Mouse (Mus musculus) hindbrain, embryonic 13.5 days (tissue): ENCODE data around the gene Hoxc5. TPM values are rescaled to one million over a fixed set of nuclear protein-coding genes. Genes with fewer than 3 reads are reported as not detected.

Source experiments
- ATAC-seq: fragments of 200-750 bp; cut with Nextera tagmentation; 2 replicates; pipeline ENCODE4 v1.8.0; 2017; ENCODE audit warnings: moderate TSS enrichment; ENCODE audit not compliant: low FRiP score
- H3K27ac ChIP-seq: fragments of 300-500 bp; sonication (generic); 2 replicates; pipeline ENCODE4 v1.5.1; 2015; ENCODE audit warnings: inconsistent platforms, mild to moderate bottlenecking, moderate library complexity
- H3K27me3 ChIP-seq: fragments of 300-500 bp; sonication (generic); 2 replicates; pipeline ENCODE4 v1.6.1; 2015; ENCODE audit warnings: mild to moderate bottlenecking, inconsistent platforms
- H3K36me3 ChIP-seq: fragments of 300-500 bp; sonication (generic); 2 replicates; pipeline ENCODE4 v1.6.1; 2015; ENCODE audit warnings: mild to moderate bottlenecking, inconsistent platforms
- H3K4me1 ChIP-seq: fragments of 300-500 bp; sonication (generic); replicated peaks from 2 replicates; pipeline ENCODE4 v1.6.1; 2015; ENCODE audit warnings: inconsistent platforms
- H3K4me2 ChIP-seq: fragments of 300-500 bp; sonication (generic); 2 replicates; pipeline ENCODE4 v1.6.1; 2015; ENCODE audit warnings: inconsistent platforms, mild to moderate bottlenecking, moderate library complexity
- H3K4me3 ChIP-seq: fragments of 300-500 bp; sonication (generic); 2 replicates; pipeline ENCODE4 v1.5.1; 2015; ENCODE audit warnings: mild to moderate bottlenecking, inconsistent platforms
- H3K9ac ChIP-seq: fragments of 300-500 bp; sonication (generic); 2 replicates; pipeline ENCODE4 v1.6.1; 2015; ENCODE audit warnings: mild to moderate bottlenecking, inconsistent platforms
- H3K9me3 ChIP-seq: fragments of 300-500 bp; sonication (generic); 2 replicates; pipeline ENCODE4 v1.6.1; 2016; ENCODE audit warnings: inconsistent platforms
- WGBS: fragments of 180-500 bp; shearing (Covaris S2); methylation state at CpG from one replicate; pipeline ENCODE4 v1.1.7; 2015; 5-methylcytosine and 5-hydroxymethylcytosine counted together
- polyA plus RNA-seq: library from polyadenylated mRNA; unstranded; fragments of >200 nt; fragmentation: Nextera tagmentation; extraction: Ambion mirVana; gene quantifications from 2 replicates; pipeline ENCODE4 v1.2.1, GENCODE M21; 2015

Hoxc5 gene
- polyA plus RNA-seq, 1 experiment from 2014 or later, result 39.2 TPM

- Histone ChIP-seq H3K27ac (no peak overlapping the region), H3K4me3 (no peak overlapping the region), H3K9me3 (no peaks in the 10 kb centered on the region), H3K9ac (no peak overlapping the region), H3K4me2 (no peak overlapping the region), H3K36me3 (no peaks in the 10 kb centered on the region), H3K27me3 (peaks cover 100% of the 10 kb centered on the region), H3K4me1 (no peaks in the 10 kb centered on the region)
- 5% methylated on average over 2 of the region's 2 CpGs for WGBS
- no peak for ATAC-seq
Measured at GRCm38 (mm10) chr15:102950877-102951276, 16.4 kb upstream of the Hoxc5 start.

DNA sequence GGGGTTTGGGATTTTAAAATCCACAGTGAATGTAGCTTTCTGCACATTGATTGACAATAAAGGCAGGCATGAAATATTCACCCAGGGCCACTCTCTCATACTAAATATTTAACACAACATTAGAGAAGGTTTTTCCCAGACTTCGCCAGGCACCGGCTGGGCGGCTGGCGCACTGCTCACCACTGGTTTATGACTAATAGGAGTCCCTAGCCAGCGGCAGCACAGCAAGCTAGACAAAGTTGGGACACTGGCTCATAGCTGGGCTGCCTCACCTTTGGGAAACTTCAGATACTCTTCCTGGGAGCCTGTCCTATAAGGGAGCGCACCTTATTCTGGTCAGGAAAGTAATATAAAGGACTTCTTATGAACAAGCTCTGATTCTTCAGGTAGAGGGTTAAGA, 13.7 kb upstream of the Hoxc5 start:
- H3K36me3 ChIP-seq, result no peaks in the 10 kb centered on the region
- no peaks in the 10 kb centered on the region for H3K9me3 ChIP-seq
- no peak overlapping the region for H3K27ac ChIP-seq
- H3K4me2 ChIP-seq, result no peak overlapping the region
- no peaks in the 10 kb centered on the region for H3K4me1 ChIP-seq
- peaks cover 100% of the 10 kb centered on the region for H3K27me3 ChIP-seq
- WGBS, result 2% methylated on average over 6 of the region's 6 CpGs
- ATAC-seq, result no peak
- no peak overlapping the region for H3K4me3 ChIP-seq
- H3K9ac ChIP-seq, result no peak overlapping the region

DNA sequence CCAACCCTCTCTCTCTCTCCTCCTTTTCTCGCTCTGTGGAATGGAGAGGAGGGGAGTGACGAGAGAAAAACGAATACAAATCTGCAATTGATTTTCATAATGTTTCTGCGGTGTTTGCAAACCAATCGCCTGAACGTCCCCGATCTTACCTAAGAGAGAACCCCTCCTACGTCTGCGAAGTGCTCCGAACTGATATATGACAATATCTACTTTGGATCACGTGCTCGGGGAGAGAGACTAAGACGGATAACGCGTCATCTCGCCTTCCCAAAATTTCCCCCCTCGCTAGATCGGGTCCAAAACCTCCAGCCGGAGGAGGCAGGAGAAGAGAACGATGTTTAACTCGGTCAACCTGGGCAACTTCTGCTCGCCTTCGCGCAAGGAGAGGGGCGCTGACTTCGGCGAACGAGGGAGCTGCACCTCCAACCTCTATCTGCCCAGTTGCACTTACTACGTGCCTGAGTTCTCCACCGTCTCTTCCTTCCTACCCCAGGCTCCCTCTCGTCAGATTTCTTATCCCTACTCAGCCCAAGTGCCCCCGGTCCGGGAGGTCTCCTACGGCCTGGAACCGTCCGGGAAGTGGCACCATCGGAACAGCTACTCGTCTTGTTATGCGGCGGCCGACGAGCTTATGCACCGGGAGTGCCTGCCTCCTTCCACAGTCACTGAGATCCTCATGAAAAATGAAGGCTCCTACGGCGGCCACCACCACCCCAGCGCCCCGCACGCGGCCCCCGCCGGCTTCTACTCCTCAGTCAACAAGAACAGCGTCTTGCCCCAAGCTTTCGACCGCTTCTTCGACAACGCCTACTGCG, 12.8 kb upstream of the Hoxc5 start, which contains the start of gene Hoxc11:
TSS of gene Hoxc11 (plus strand) at position 236 of the 815 bp plus-strand sequence.
- H3K27me3 ChIP-seq, result peaks cover 99% of the 10 kb centered on the region
- H3K9me3 ChIP-seq, result no peaks in the 10 kb centered on the region
- H3K27ac ChIP-seq, result no peak within 1 kb of the TSS
- ATAC-seq, result no peak
- no peak within 1 kb of the TSS for H3K4me2 ChIP-seq
- no peaks in the 10 kb centered on the region for H3K4me1 ChIP-seq
- H3K4me3 ChIP-seq, result no peak within 1 kb of the TSS
- H3K9ac ChIP-seq, result no peak within 1 kb of the TSS
- H3K36me3 ChIP-seq, result no peaks in the 10 kb centered on the region
- under 1% methylated on average over 57 of the region's 57 CpGs for WGBS

DNA sequence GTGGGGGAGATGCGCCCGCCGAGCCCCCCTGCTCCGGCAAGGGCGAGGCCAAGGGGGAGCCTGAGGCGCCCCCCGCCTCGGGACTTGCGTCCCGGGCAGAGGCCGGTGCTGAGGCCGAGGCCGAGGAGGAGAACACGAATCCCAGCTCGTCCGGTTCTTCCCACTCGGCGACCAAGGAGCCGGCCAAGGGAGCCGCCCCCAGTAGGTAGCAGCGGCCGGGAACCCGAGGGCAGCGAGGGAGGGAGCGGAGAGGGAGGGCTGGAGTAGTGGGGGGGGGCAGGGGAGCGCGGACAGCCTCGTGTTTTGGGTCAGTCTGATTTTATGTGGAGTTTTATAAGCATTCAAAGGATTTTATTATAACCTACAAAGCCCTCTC, 12.2 kb upstream of the Hoxc5 start:
- WGBS, result under 1% methylated on average over 28 of the region's 28 CpGs
- Histone ChIP-seq H3K36me3 (no peaks in the 10 kb centered on the region), H3K27me3 (peaks cover 99% of the 10 kb centered on the region), H3K4me2 (no peak overlapping the region), H3K4me1 (no peaks in the 10 kb centered on the region), H3K9me3 (no peaks in the 10 kb centered on the region), H3K9ac (no peak overlapping the region), H3K27ac (no peak overlapping the region), H3K4me3 (no peak overlapping the region)
- ATAC-seq, result no peak

DNA sequence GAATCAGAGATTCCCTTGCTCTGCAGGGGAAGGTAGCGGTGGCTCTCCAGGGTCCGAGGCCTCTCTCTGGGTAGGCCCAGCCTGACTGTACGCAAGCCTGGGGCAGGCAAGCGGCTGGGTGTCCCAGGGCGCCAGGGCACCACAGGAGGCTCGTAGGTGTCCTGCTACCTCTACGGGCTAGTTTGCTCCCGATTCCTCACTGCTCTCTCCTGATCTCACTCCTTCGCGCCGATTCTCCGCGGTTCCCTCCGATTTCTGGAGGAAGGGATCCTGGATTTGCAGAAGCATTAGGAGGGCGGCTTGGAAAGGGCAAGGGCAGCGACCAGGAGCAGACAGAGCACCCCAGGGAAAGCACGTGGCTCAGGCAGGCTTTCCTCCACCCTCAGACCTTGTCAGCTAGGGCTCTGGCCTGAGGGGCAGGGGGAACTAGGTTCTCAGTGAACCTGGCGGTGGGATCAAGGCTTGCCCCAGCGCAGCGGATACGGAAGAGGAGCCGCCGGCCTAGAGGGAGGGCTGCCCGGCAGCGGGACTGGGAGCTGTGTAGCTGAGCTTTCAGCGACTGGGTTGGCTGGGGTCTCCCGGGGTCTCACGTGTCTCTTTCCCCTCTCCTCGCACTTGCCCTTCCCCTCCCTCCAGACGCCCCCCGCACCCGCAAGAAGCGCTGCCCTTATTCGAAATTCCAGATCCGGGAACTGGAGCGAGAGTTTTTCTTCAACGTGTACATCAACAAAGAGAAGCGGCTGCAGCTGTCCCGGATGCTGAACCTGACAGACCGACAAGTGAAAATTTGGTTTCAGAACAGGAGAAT, 11.2 kb upstream of the Hoxc5 start:
- Histone ChIP-seq H3K4me2 (no peak overlapping the region), H3K9ac (no peak overlapping the region), H3K4me1 (no peaks in the 10 kb centered on the region), H3K27me3 (peaks cover 99% of the 10 kb centered on the region), H3K36me3 (no peaks in the 10 kb centered on the region), H3K4me3 (no peak overlapping the region), H3K9me3 (no peaks in the 10 kb centered on the region), H3K27ac (no peak overlapping the region)
- no peak for ATAC-seq
- under 1% methylated on average over 39 of the region's 40 CpGs for WGBS

DNA sequence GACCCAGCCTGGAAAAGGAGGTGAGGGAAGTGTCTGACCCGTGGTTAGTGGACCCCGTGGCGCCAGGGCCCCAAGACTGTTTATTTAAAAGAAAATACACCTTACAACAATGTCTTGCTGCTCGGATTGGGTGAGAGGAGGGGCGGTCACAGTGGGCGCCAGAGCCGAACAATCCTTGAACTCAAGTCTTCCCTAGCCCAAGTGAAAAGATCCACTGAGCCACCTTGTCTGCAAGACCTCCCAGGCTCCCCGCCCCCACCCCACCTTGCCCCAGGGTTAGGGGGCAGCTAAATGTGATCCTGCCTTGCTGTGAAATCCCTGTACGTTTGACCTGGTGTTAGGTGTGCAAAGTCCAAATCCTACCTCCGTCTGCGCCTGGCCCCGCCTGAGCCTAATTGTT, 10.3 kb upstream of the Hoxc5 start:
- no peak overlapping the region for H3K4me2 ChIP-seq
- H3K27me3 ChIP-seq, result peaks cover 99% of the 10 kb centered on the region
- 1% methylated on average over 12 of the region's 12 CpGs for WGBS
- H3K36me3 ChIP-seq, result no peaks in the 10 kb centered on the region
- no peaks in the 10 kb centered on the region for H3K4me1 ChIP-seq
- no peak overlapping the region for H3K4me3 ChIP-seq
- ATAC-seq, result no peak
- H3K9me3 ChIP-seq, result no peaks in the 10 kb centered on the region
- H3K9ac ChIP-seq, result no peak overlapping the region
- no peak overlapping the region for H3K27ac ChIP-seq

DNA sequence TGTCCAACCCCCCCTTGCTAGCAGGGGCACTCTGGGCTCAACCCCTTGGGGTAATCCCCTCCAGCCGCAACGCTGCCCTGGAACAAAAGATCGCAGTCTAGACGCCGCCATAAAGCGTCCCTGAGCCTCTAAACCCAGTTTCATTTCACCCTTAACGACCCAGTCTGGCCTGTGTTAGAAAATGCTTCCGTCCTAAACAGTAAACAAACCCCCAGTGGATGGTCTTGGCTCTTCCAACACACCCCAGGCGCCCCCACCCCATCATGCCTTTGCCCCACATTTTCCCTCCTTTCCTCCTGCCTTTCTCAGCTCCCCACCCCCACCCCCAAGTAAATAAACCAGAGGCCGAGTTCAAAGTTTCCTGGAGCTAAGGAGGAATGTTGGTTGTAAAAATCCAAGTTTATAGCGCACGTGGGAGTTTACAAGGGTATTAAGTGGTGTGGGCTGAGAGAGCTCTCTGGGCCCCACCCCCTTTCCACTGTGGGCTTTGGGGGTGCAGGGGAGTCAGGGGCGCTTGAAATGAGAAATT, 7.5 kb upstream of the Hoxc5 start:
- under 1% methylated on average over 13 of the region's 13 CpGs for WGBS
- Histone ChIP-seq H3K4me1 (no peaks in the 10 kb centered on the region), H3K9ac (no peak overlapping the region), H3K27ac (no peak overlapping the region), H3K27me3 (peaks cover 98% of the 10 kb centered on the region), H3K4me3 (no peak overlapping the region), H3K9me3 (no peaks in the 10 kb centered on the region), H3K36me3 (no peaks in the 10 kb centered on the region), H3K4me2 (no peak overlapping the region)
- no peak for ATAC-seq

DNA sequence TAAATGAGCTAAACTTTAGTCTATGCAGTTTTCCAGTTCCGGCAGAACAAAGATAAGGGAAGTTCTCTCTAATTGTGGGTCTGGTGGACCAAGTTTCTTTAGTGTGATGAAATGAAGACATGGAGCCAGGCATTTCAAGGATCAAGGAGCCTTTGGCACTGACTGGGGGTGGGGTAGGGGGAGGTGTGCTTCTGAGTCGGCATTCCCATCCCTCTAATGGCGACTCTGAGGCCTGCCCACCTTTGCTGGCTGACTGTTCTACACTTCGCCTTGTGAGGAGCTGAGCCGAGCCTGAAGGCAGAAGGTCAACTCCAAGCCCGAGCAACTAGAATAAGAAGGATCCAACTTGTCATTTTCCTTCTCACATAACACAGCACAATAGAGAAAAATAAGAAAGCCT, 5.5 kb upstream of the Hoxc5 start:
- Histone ChIP-seq H3K27ac (no peak overlapping the region), H3K4me2 (no peak overlapping the region), H3K4me3 (no peak overlapping the region), H3K9ac (no peak overlapping the region), H3K9me3 (no peaks in the 10 kb centered on the region), H3K4me1 (peaks cover 5% of the 10 kb centered on the region), H3K27me3 (peaks cover 98% of the 10 kb centered on the region), H3K36me3 (no peaks in the 10 kb centered on the region)
- ATAC-seq, result no peak
- WGBS, result 4% methylated on average over 6 of the region's 6 CpGs

- Histone ChIP-seq H3K4me1 (peaks cover 8% of the 10 kb centered on the region), H3K27ac (no peak overlapping the region), H3K4me3 (no peak overlapping the region), H3K36me3 (no peaks in the 10 kb centered on the region), H3K27me3 (peaks cover 98% of the 10 kb centered on the region), H3K4me2 (no peak overlapping the region), H3K9ac (no peak overlapping the region), H3K9me3 (no peaks in the 10 kb centered on the region)
- 3% methylated on average over 13 of the region's 13 CpGs for WGBS
- no peak for ATAC-seq
Measured at GRCm38 (mm10) chr15:102962492-102962891, 4.8 kb upstream of the Hoxc5 start.

DNA sequence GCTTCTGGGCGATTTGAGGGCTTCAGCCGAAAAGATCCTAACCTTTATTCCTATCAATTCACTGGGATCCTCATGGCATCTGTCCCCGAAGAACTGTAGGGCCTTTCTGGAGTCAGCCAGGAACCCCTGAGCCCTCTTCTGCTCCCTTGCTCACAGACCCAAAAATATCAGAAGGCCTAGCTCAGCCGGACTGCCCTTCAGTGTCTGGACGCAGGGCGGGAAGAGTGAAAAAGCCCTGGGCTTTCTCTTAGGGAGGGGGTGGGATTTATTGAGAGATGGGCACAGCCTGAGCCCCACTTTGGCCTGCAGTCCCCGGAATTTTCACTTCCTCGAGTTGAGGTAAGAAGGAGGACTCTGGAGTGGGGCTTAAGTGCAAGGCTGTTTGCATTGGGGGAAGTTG, 4.0 kb upstream of the Hoxc5 start:
- peaks cover 97% of the 10 kb centered on the region for H3K27me3 ChIP-seq
- no peaks in the 10 kb centered on the region for H3K36me3 ChIP-seq
- H3K4me2 ChIP-seq, result no peak overlapping the region
- H3K27ac ChIP-seq, result no peak overlapping the region
- H3K9ac ChIP-seq, result no peak overlapping the region
- peaks cover 8% of the 10 kb centered on the region for H3K4me1 ChIP-seq
- ATAC-seq, result no peak
- 3% methylated on average over 8 of the region's 8 CpGs for WGBS
- H3K9me3 ChIP-seq, result no peaks in the 10 kb centered on the region
- no peak overlapping the region for H3K4me3 ChIP-seq

GRCm38 (mm10) chr15:102963671-102964640, 3.3 kb upstream of the Hoxc5 start:
- Histone ChIP-seq H3K9ac (no peak overlapping the region), H3K4me3 (no peak overlapping the region)
- under 1% methylated on average over 28 of the region's 28 CpGs for WGBS

More at GRCm38 (mm10) chr15:102963671-102964640, 3.3 kb upstream of the Hoxc5 start:
- no peaks in the 10 kb centered on the region for H3K9me3 ChIP-seq
- no peak overlapping the region for H3K4me2 ChIP-seq
- H3K27ac ChIP-seq, result no peak overlapping the region
- no peak for ATAC-seq
- H3K36me3 ChIP-seq, result no peaks in the 10 kb centered on the region
- H3K4me1 ChIP-seq, result peaks cover 8% of the 10 kb centered on the region
- H3K27me3 ChIP-seq, result peaks cover 97% of the 10 kb centered on the region
